Mouse (Mus musculus) C2C12 (cell line): Measurements from ENCODE around the gene Gemin8.

Experiments used
- CEBPB ChIP-seq: IDR thresholded peaks from one replicate; pipeline ENCODE4 v1.6.1; 2011; ENCODE audit warnings: low read depth, mild to moderate bottlenecking, control low read depth, moderate library complexity
- CTCF ChIP-seq: IDR thresholded peaks from one replicate; pipeline ENCODE4 v1.5.1; 2011; ENCODE audit not compliant: control insufficient read depth, insufficient read depth, insufficient read length
- FOSL1 ChIP-seq: IDR thresholded peaks from one replicate; pipeline ENCODE4 v1.8.0; 2011; ENCODE audit warnings: mild to moderate bottlenecking, low read length; ENCODE audit not compliant: poor library complexity, insufficient read depth, severe bottlenecking
- MAX ChIP-seq: IDR thresholded peaks from one replicate; pipeline ENCODE4 v1.6.1; 2011; ENCODE audit warnings: mild to moderate bottlenecking, control low read depth
- MYOD1 ChIP-seq: IDR thresholded peaks from one replicate; pipeline ENCODE4 v1.6.1; 2011; ENCODE audit warnings: low read depth; ENCODE audit not compliant: control insufficient read depth, insufficient read length
- MYOG ChIP-seq: IDR thresholded peaks from one replicate; pipeline ENCODE4 v1.6.1; 2011; ENCODE audit not compliant: control insufficient read depth, insufficient read length; ENCODE audit errors: extremely low read depth
- USF1 ChIP-seq: IDR thresholded peaks from one replicate; pipeline ENCODE4 v1.6.1; 2011; ENCODE audit warnings: low read depth, mild to moderate bottlenecking, control low read depth, moderate library complexity

DNA sequence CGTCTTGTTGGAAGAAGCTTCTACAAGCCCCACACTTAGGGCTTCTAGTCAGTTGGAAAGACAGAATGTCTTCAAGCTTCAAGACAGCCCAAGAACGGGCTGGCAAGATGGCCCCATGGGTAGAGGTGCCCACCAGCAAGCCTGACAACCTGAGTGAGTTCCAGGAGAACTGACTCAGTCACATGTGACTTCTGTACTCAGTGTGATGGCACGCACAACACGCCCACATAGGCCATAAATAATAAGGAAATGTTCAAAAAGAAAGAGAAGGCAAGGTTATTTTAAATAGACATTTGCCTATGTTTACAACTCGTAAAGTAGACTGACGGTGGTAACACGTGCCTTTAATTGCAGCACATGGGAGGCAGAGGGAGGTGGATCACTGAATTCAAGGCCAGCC lies 7.7 kb downstream of the Gemin8 start:
- TF ChIP-seq MAX = no peak
- no peak for TF ChIP-seq CTCF
- no peak for TF ChIP-seq USF1
- TF ChIP-seq MYOG = no peak
- no peak for TF ChIP-seq FOSL1
- TF ChIP-seq MYOD1 = no peak
- TF ChIP-seq CEBPB = no peak
